Mouse (Mus musculus) hindbrain, embryonic 16.5 days (tissue): Measurements from ENCODE around the gene Mink1. TPM values are rescaled to one million over a fixed set of nuclear protein-coding genes. Genes with fewer than 3 reads are reported as not detected.
"Not testable (repeated sequence)": the region's sequence is repeated elsewhere in the genome, so short reads cannot be mapped to it uniquely, and the experiment has no call there.

Experiments
- ATAC-seq: fragments of 200-750 bp; cut with Nextera tagmentation; 2 replicates; pipeline ENCODE4 v1.8.0; 2017; ENCODE audit warnings: moderate TSS enrichment, moderate library complexity
- H3K27ac ChIP-seq: fragments of 300-500 bp; sonication (generic); 2 replicates; pipeline ENCODE4 v1.5.1; 2014; ENCODE audit warnings: low read depth, mild to moderate bottlenecking, control low read depth, low read length, moderate library complexity
- H3K27me3 ChIP-seq: fragments of 300-500 bp; sonication (generic); replicated peaks from 2 replicates; pipeline ENCODE4 v1.6.1; 2014; ENCODE audit warnings: low read length; ENCODE audit not compliant: control insufficient read depth, insufficient read depth
- H3K36me3 ChIP-seq: fragments of 300-500 bp; sonication (generic); 2 replicates; pipeline ENCODE4 v1.6.1; 2014; ENCODE audit warnings: mild to moderate bottlenecking, low read length, moderate library complexity, mixed read lengths; ENCODE audit not compliant: control insufficient read depth, insufficient read depth
- H3K4me1 ChIP-seq: fragments of 300-500 bp; sonication (generic); 2 replicates; pipeline ENCODE4 v1.6.1; 2014; ENCODE audit warnings: low read depth, low read length; ENCODE audit not compliant: control insufficient read depth, insufficient read depth
- H3K4me2 ChIP-seq: fragments of 300-500 bp; sonication (generic); 2 replicates; pipeline ENCODE4 v1.6.1; 2014; ENCODE audit warnings: mild to moderate bottlenecking, low read length, control low read depth, moderate library complexity
- H3K4me3 ChIP-seq: fragments of 300-500 bp; sonication (generic); 2 replicates; pipeline ENCODE4 v1.5.1; 2014; ENCODE audit warnings: mild to moderate bottlenecking, low read length, control low read depth, moderate library complexity
- H3K9ac ChIP-seq: fragments of 300-500 bp; sonication (generic); 2 replicates; pipeline ENCODE4 v1.6.1; 2014; ENCODE audit warnings: low read depth, mild to moderate bottlenecking, control low read depth, low read length, moderate library complexity
- H3K9me3 ChIP-seq: fragments of 300-500 bp; sonication (generic); 2 replicates; pipeline ENCODE4 v1.6.1; 2014; ENCODE audit warnings: mild to moderate bottlenecking, low read length, moderate library complexity; ENCODE audit not compliant: control insufficient read depth
- WGBS: fragments of 180-500 bp; shearing (Covaris S2); extraction: QIAGEN DNeasy Blood & Tissue Kit; methylation state at CpG from one replicate; pipeline ENCODE4 v1.1.7; 2014; 5-methylcytosine and 5-hydroxymethylcytosine counted together
- polyA plus RNA-seq: library from polyadenylated mRNA; unstranded; fragments of >200 nt; fragmentation: Nextera tagmentation; extraction: Ambion mirVana; gene quantifications from 2 replicates; pipeline ENCODE4 v1.2.1, GENCODE M21; 2015

The Mink1 gene
- polyA plus RNA-seq, 1 experiment from 2014 or later = 14.4 TPM

GRCm38 (mm10) chr11:70564276-70564873 is 1.7 kb downstream of the Mink1 start:
- H3K9me3 ChIP-seq = no peaks in the 10 kb centered on the region
- H3K27me3 ChIP-seq = no peaks in the 10 kb centered on the region
- H3K4me2 ChIP-seq = peak overlapping the region; percentile 97
- no peak for ATAC-seq
- peak overlapping the region; percentile 97; the same call in 1 of the 2 replicates for H3K9ac ChIP-seq
- no peak overlapping the region for H3K27ac ChIP-seq
- 47% methylated on average over 4 of the region's 4 CpGs for WGBS
- H3K36me3 ChIP-seq = no peaks in the 10 kb centered on the region
- peaks cover 33% of the 10 kb centered on the region for H3K4me1 ChIP-seq
- peak overlapping the region; percentile 98 for H3K4me3 ChIP-seq

DNA sequence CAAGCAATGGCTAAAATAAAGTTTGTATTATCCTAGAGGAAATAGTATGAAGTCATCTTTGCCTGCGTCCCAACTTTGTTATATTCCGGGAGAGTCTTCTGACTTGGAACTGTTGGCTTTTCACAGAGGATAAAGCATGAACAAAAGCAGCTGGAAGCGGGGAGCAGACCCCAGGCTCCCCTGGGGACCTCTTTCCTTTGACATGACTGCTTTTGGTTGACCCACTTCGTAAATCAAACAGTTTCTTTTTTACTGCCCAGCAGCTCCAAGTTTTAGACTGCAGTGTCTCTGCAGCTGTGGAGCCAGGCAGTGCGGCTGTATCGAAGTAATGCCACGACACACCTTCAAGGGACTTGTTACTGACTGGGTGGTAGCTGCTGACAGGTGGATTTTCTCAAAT is 3.9 kb downstream of the Mink1 start:
- no peak for ATAC-seq
- no peak overlapping the region for H3K9ac ChIP-seq
- 60% methylated on average over 7 of the region's 7 CpGs for WGBS
- H3K9me3 ChIP-seq = no peaks in the 10 kb centered on the region
- no peak overlapping the region for H3K4me2 ChIP-seq
- H3K27ac ChIP-seq = no peak overlapping the region
- H3K36me3 ChIP-seq = no peaks in the 10 kb centered on the region
- H3K27me3 ChIP-seq = no peaks in the 10 kb centered on the region
- H3K4me1 ChIP-seq = peaks cover 32% of the 10 kb centered on the region
- no peak overlapping the region for H3K4me3 ChIP-seq

DNA sequence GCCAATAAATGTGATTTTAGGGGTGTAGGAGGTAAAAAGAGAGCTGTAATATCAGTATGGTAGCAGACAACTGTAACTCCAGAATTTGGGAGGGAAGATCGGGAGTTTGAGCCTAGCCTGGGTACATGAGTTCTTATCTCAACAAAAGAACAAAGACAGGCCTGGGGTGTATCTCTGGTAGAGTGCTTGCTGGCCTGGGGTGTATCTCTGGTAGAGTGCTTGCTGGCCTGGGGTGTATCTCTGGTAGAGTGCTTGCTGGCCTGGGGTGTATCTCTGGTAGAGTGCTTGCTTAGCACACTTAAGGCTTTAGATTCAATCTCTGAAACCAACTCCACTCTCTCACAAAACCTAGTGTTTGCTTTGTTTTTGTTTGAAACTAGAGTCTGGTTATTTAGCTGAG is 7.9 kb downstream of the Mink1 start:
- H3K4me1 ChIP-seq, H3K9me3 ChIP-seq, H3K27me3 ChIP-seq, H3K4me3 ChIP-seq, H3K4me2 ChIP-seq, ATAC-seq, H3K36me3 ChIP-seq, H3K9ac ChIP-seq, H3K27ac ChIP-seq: not testable (repeated sequence)
- WGBS = 84% methylated on average over 1 of the region's 1 CpGs

- no peaks in the 10 kb centered on the region for H3K27me3 ChIP-seq
- 82% methylated on average over 1 of the region's 1 CpGs for WGBS
These were observed 9.0 kb downstream of the Mink1 start for GRCm38 (mm10) chr11:70571641-70572040.

DNA sequence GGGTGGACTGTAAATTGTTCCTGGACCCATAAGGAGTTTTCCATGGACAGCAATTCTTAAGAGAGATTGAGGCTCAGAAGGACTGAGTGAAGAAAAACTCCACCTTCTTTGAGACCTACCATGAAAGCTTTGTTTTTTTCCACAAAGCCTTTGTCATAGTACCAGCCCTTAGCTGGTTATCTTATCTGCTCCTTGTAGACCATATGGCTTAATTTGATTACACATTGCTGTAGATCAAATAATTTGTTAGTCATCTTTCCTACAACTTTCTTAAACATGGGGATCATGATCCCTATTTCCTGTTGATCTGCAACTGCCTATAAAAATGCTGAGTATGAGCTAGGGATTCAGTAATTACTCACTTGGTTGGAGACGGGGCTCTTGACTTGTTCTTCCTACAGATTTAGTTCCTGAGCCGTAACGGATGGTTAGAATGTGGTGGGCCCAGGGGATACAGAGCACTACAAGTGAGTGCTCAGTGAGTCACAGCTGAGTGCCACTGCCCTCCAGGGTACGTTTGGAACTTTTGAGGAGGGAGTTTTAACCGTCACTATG is 9.7 kb downstream of the Mink1 start:
- H3K9me3 ChIP-seq = no peaks in the 10 kb centered on the region
- WGBS = 64% methylated on average over 5 of the region's 5 CpGs
- H3K4me3 ChIP-seq = no peak overlapping the region
- no peaks in the 10 kb centered on the region for H3K36me3 ChIP-seq
- H3K27ac ChIP-seq = no peak overlapping the region
- H3K9ac ChIP-seq = no peak overlapping the region
- H3K4me2 ChIP-seq = no peak overlapping the region
- no peaks in the 10 kb centered on the region for H3K27me3 ChIP-seq
- H3K4me1 ChIP-seq = peaks cover 3% of the 10 kb centered on the region; the same call in 1 of the 2 replicates
- ATAC-seq = no peak

More at GRCm38 (mm10) chr11:70571641-70572040, 9.0 kb downstream of the Mink1 start:
- H3K36me3 ChIP-seq = no peaks in the 10 kb centered on the region
- H3K4me3 ChIP-seq = no peak overlapping the region
- no peaks in the 10 kb centered on the region for H3K9me3 ChIP-seq
- no peak overlapping the region for H3K4me2 ChIP-seq
- H3K27ac ChIP-seq = no peak overlapping the region
- H3K4me1 ChIP-seq = peaks cover 4% of the 10 kb centered on the region
- no peak for ATAC-seq
- no peak overlapping the region for H3K9ac ChIP-seq

DNA sequence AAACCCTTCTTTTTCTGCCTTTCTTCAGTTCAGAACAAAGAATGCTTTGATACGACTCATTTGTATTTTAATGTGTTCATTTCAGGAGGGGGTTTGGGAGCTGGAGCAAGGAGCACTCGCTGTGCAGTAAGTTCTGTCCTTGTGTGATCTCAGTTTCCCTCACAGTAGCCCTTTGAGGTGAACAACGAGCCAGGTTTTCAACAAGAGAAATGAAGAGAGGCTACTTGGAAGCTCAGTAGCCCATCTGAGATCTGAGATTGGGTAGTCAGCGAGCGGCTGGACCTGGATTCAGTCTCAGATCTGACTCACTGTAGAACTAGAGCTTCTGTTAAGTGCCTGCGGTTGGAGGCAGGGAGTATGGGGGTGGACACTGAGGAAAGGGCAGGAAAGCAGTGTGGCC is 11.2 kb downstream of the Mink1 start:
- Histone ChIP-seq H3K36me3 (no peaks in the 10 kb centered on the region), H3K9me3 (no peaks in the 10 kb centered on the region), H3K4me3 (no peak overlapping the region), H3K27ac (no peak overlapping the region), H3K4me2 (no peak overlapping the region), H3K27me3 (no peaks in the 10 kb centered on the region), H3K4me1 (peaks cover 3% of the 10 kb centered on the region), H3K9ac (no peak overlapping the region)
- ATAC-seq = no peak
- 57% methylated on average over 6 of the region's 6 CpGs for WGBS

GRCm38 (mm10) chr11:70577201-70577600 is 14.5 kb downstream of the Mink1 start:
- no peak overlapping the region for H3K9ac ChIP-seq
- 84% methylated on average over 3 of the region's 3 CpGs for WGBS
- H3K4me1 ChIP-seq = peaks cover 3% of the 10 kb centered on the region

DNA sequence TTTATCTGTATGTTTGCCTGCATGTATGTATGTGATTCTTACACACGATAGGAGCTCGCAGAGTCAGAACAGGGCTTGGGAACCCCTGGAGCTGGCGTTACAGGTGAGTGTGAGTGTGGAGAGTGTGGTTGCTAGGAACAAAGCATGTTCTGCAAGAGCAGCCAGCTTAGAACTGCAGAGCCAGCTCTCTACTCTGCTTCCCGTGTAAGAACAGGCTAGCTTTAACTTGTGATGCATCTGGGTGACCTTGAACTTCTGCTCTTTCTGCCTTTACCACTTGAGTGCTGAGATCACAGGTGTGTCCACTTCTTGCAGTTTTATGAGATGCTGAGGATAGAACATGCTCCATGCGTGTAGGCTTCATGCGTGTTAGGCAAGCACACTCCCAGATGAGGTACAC is 16.3 kb downstream of the Mink1 start:
- ATAC-seq = no peak
- H3K9ac ChIP-seq = no peak overlapping the region
- no peak overlapping the region for H3K27ac ChIP-seq
- peaks cover 8% of the 10 kb centered on the region for H3K4me1 ChIP-seq
- WGBS = 94% methylated on average over 6 of the region's 6 CpGs
- no peaks in the 10 kb centered on the region for H3K9me3 ChIP-seq
- no peaks in the 10 kb centered on the region for H3K36me3 ChIP-seq
- no peaks in the 10 kb centered on the region for H3K27me3 ChIP-seq
- H3K4me3 ChIP-seq = no peak overlapping the region
- H3K4me2 ChIP-seq = no peak overlapping the region

More at GRCm38 (mm10) chr11:70577201-70577600, 14.5 kb downstream of the Mink1 start:
- Histone ChIP-seq H3K9me3 (no peaks in the 10 kb centered on the region), H3K27ac (no peak overlapping the region), H3K27me3 (no peaks in the 10 kb centered on the region), H3K4me3 (no peak overlapping the region), H3K4me2 (no peak overlapping the region), H3K36me3 (no peaks in the 10 kb centered on the region)
- no peak for ATAC-seq

- Histone ChIP-seq H3K4me1 (peaks cover 15% of the 10 kb centered on the region), H3K27me3 (no peaks in the 10 kb centered on the region), H3K4me2 (no peak overlapping the region), H3K9me3 (no peaks in the 10 kb centered on the region), H3K9ac (no peak overlapping the region), H3K27ac (no peak overlapping the region), H3K36me3 (no peaks in the 10 kb centered on the region), H3K4me3 (no peak overlapping the region)
- no peak for ATAC-seq
- 85% methylated on average over 9 of the region's 9 CpGs for WGBS
These were observed 17.2 kb downstream of the Mink1 start for GRCm38 (mm10) chr11:70579710-70580357.
